Mouse (Mus musculus) kidney, postnatal 25 days (tissue): ENCODE data around the gene Snx5.

Experiments used
- DNase-seq, 2 experiments: peaks; one replicate each; pipeline ENCODE4 v3.0.0; 2021; ENCODE audit warnings: mixed read lengths in 2 of 2

The Snx5 gene

DNA sequence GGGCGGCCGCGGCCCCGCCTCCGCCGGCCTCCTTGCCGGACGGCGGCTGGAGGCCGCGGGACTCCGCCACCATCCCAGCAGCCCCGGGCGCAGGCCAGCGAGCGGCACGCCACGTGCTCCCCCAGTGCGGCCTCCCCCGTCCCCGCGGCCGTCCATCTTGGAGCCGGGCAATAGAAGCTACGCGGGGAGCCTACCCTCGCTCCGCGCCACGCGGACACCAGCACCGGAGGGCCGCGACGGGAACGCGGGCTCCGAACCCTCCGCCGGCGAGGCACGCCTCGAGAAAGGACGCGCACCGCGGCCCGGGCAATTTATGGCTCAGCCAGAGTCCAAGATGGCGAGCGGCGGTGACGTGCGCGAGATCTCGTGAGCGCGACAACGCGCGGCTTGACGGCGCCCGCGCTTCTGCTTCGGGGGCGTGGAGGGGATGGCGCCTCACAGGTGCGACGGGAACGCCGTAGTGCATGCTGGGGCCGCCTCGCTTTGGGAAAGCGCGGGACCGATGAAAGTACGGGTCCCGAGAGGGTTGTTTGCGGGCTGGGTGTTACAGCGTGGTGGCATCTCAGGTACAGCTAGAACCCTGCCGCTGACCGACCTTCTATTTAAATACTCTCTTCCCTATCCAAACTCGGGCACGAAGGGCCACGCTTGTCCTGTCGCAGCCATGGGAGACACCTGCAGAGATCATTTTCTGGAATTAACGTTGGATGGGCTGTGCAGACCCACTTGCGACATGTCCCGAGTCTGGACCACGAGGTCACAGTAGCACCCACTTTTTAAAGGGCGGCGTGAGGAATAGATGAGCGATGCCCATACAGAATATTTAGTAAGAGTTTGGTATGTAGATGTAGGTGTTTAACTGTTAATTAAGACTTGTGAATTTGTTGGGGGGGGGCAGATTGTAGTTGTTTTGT is at the start of gene Snx5, which contains the start of gene Mgme1:
TSS of gene Snx5 (minus strand) at position 400 of the 914 bp plus-strand sequence.
TSS of gene Mgme1 (plus strand) at position 157 of the 914 bp plus-strand sequence.
- DNase-seq = peak; percentile 91 to 96

DNA sequence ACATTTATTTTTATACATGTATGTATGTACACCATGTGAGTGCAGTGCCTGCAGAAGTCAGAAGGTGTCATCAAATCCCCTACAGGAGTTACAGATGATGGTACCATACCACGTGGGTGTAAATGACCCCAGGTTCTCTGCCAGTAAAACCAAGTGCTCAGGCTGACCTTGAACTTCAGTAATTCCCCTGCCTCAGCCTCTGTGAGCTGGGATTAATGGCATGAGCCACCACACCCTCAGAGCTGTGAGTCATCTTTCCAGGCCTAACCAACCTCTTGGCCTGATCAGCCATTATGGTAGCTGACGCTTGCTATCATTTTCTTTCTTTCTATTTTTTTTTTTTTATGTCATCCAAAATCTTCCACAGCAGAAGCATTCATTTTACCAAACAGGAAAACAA is 40.7 kb upstream of the Snx5 start:
- DNase-seq = no peak

- no peak for DNase-seq
Measured at GRCm38 (mm10) chr2:144310273-144310672, 39.6 kb upstream of the Snx5 start.

GRCm38 (mm10) chr2:144308561-144308960 is 37.9 kb upstream of the Snx5 start:
- DNase-seq = peak; percentile 78 to 84

- peak in 1 of 2 experiments; percentile 24 for DNase-seq
Measured at GRCm38 (mm10) chr2:144305721-144306294, 35.1 kb upstream of the Snx5 start.

DNA sequence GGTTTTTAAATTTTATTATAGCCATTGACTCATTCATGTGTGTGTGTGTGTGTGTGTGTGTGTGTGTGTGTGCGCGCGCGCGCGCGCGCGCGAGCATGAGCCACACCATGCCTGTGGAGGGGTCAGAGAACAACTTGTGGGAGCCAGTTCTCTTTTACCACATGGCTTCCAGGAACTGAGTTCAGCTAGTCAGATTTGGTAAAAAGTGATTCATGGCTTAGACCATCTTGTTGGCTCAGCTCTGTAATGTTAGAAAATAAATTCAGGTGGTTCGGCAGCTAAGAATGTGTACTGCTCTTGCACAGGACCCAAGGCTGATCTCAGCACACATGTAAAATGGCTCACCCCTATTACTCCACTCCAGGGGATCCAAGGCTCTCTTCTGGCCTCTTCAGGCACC is 30.4 kb upstream of the Snx5 start:
- no peak for DNase-seq

- no peak for DNase-seq
Measured at GRCm38 (mm10) chr2:144299749-144300669, 29.3 kb upstream of the Snx5 start.

- no peak for DNase-seq
Measured at GRCm38 (mm10) chr2:144295145-144295735, 24.5 kb upstream of the Snx5 start.

DNA sequence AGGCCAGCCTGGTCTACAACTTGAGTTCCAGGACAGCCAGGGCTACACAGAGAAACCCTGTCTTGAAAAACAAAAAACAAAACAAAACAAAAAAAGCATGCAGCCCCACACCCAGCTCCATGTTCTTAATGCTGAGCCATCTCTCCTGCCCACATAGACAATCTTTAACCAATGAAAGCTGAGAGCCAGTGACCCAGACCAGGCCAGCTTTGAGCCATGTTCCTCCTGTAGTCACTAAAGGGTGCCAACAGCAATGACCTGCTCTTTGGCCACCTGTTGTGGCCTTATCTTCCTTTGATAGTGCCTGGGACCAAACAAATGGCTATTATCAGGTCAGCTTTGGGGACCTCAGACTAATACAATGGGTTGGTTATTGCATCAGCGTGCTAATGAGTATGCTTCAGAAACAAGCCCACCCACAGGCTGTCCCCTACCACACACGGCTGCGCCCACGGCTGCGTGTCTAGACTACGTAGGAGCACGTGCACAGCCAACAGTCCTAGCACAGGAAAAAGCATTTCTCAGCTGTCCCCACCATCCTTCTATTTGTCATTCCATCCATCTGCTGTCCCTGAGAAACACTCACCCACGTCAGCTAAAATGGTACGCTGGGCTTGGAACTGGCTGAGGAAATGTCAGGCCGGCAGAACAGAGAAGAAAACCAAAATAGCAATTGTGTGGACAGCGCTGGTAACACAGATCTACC is 21.0 kb upstream of the Snx5 start:
- DNase-seq = no peak

DNA sequence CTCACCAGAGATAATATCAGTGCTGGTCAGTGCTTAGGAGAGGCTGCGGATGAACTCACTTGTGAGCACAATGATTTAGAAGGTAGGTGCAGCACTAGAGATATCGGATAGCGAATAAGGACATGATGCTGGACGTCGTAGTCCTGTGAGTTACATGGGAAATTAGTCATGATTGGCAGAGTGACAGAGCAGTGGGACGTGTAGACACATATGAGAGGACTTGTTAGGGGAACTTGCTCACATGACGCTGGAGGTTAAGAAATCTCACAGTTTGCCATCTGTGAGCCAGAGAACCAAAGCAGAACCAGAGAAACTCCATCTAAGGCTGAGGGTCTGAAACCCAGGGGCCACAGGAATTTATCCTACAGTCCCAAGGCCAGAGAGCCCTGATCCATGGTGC is 19.6 kb upstream of the Snx5 start:
- DNase-seq = no peak

DNA sequence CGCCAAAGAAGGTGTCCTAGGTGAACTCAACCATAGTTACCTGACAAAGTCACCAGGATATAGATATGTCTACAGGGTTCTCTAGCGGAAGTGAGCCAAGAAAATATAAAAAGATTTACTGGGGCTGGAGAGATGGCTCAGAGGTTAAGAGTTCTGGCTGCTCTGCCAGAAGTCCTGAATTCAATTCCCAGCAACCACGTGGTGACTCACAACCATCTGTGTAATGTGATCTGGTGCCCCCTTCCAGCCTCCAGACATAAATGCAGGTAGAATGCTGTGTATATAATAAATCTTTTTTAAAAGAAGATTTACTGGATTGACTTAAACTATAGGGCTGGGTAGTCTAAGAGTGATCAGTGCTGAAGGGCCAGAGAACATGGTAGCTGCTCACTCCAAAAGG is 10.7 kb upstream of the Snx5 start:
- no peak for DNase-seq

DNA sequence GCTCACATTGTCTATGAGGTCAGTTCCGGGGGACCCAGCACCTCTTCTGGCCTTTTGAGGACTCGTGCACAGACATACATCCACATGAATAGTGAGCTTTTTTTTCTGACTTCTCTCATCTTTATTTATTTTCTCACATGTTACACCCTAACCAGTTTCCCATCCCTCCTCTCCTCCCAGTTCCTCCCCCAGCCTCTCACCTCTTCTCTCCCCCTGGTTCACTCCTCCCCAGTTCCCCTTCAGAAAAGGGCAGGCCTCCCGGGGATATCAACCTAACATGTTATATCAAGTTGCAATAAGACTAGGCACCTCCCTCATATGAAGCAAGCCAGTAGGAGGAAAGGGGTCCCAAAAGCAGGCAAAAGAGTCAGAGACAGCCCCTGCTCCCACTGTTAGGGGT is 9.9 kb upstream of the Snx5 start:
- no peak for DNase-seq

- DNase-seq = peak; percentile 95
Measured at GRCm38 (mm10) chr2:144279742-144280141, 9.0 kb upstream of the Snx5 start.

- DNase-seq = no peak
Measured at GRCm38 (mm10) chr2:144276885-144277284, 6.2 kb upstream of the Snx5 start.

GRCm38 (mm10) chr2:144274741-144275140 is 4.0 kb upstream of the Snx5 start:
- no peak for DNase-seq

DNA sequence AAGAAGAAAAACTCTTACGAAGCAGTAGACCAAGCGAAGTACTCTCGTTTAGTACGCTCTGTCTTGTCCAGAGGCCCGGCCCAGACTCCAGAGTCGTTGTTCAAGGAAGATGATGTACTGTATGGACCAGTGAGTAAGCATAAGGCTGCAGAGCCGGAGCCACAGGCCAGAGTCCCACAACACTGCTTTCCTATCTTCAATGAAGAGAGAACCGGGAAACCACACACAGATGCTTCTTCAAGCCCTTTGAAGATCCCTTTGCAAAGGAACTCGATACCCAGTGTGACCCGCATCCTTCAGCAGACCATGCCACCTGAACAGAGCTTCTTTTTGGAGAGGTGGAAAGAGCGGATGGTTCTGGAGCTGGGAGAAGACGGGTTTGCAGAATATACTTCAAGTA is 1.4 kb upstream of the Snx5 start:
- no peak for DNase-seq

DNA sequence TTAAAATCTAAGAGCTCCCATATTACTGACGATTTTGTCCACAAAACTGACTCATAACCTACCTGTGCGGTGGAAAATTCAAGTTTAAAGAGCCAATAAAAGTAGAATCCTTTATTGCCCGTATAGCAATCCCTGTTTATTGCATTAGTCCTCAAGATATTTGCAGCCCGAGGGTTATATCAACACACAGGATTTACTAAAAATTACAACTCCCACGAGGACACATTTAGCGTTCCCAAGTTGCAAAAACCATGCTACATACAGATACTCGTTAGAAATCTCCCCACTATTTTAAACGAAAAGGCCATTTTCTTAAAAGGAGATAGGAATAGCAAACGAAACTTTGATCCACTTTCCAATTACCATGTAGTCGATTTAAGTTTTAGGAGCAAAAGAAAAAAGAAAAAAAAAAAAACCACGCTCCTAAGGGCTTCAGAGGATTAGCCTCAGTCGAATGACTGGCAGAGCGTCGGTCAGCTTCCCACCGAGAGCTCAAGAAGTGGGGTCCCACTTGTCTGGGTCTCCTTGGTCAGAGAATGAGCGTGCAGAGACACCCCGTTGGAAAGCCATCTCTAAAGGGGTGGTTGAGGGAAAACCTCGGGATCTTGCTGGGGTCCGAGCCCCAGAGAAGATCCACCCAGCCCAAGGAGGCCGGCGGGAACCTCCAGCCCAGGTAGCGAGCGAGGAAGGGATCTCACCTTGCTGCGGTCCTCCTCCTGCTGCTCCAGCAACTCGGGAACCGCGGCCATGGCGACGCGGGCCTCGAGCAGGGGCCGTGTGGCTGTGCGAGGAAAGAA is 829 bp downstream of the Snx5 start:
- no peak for DNase-seq

DNA sequence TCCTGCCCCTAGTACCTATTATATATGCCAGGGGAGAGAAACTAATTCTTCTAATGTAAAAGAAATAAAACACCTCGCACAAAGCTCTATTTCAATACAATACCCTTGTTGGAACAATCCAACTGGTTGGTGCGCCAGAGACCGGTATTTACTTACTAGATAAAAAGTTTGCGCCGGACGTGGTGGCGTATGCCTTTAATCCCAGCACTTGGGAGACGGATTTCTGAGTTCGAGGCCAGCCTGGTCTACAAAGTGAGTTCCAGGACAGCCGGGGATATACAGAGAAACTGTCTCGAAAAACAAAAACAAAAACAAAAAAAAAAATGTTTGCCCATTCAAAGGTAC is 1.4 kb downstream of the Snx5 start:
- DNase-seq = no peak

DNA sequence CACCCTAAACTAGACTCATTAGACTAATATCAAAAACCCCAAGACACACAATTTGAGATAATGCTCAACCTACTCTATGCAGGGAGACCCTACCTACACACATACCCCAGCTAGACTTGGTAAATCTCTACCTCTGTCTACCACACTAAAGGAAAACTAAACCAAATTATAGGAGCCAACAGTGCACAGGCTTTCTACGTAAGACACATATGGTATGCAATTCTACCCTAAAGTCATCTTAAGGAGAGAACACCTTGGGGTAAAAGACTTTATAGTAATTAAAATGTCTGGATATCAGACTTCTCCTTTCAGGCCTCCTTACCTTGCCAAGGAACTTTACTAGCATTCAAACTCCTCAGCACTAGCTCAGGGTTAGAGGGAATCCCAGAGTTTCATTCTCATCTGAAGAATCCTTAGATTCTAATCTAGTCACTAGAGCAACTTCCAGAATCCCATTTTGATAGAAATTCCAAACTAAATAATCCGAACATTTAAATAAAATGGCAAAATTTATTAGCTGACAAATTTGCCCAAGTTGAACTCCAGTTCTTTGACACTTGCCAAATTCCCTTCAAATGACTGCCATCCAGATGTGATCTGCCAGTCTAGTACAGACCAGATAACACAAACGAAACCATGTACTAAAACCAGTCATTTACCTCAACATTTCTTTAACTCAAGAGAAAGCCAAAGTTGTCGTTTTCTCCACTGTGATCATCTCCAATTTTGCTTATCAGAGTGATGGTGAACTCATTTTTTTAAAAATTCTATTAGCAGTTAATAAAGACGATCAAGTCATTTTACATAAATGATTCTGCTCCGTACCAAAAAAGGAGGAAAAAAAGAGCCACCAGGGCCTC is 2.0 kb downstream of the Snx5 start:
- DNase-seq = no peak

DNA sequence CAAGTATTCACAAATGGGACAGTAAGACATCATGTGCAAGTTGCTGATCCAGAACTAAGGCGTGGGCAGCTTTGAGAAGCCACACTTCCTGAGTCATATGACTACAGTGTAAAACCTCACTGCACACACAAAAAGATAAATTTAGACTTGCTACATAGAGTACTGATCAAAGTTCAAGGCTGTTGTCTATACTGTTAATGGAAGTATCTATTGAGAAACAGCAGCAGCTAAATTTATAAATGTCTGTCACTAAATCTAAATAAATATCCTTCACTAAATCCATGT is 3.0 kb downstream of the Snx5 start:
- DNase-seq = peak; percentile 25 to 64
